Mouse (Mus musculus) limb, embryonic 11.5 days (tissue): ENCODE measurements around the gene Cradd. TPM values are rescaled to one million over a fixed set of nuclear protein-coding genes. Genes with fewer than 3 reads are reported as not detected.

Source experiments
- ATAC-seq: fragments of 200-750 bp; cut with Nextera tagmentation; 2 replicates; pipeline ENCODE4 v1.8.0; 2017; ENCODE audit warnings: low read depth; ENCODE audit not compliant: insufficient number of reproducible peaks, low FRiP score, low TSS enrichment
- DNase-seq: peaks from one replicate; pipeline ENCODE4 v3.0.0-alpha.2; 2015; ENCODE audit warnings: low spot score
- H3K27ac ChIP-seq: fragments of 300-500 bp; sonication (generic); replicated peaks from 2 replicates; pipeline ENCODE4 v1.5.1; 2014; ENCODE audit warnings: low read depth, mild to moderate bottlenecking, low read length
- H3K27me3 ChIP-seq: fragments of 300-500 bp; sonication (generic); 2 replicates; pipeline ENCODE4 v1.6.1; 2014; ENCODE audit warnings: mild to moderate bottlenecking, low read length, mixed read lengths; ENCODE audit not compliant: control insufficient read depth, insufficient read depth
- H3K36me3 ChIP-seq: fragments of 300-500 bp; sonication (generic); 2 replicates; pipeline ENCODE4 v1.6.1; 2014; ENCODE audit warnings: mild to moderate bottlenecking, low read length, moderate library complexity, mixed read lengths; ENCODE audit not compliant: control insufficient read depth, insufficient read depth
- H3K4me1 ChIP-seq: fragments of 300-500 bp; sonication (generic); 2 replicates; pipeline ENCODE4 v1.6.1; 2014; ENCODE audit warnings: low read length, mixed read lengths; ENCODE audit not compliant: control insufficient read depth, insufficient read depth
- H3K4me2 ChIP-seq: fragments of 300-500 bp; sonication (generic); 2 replicates; pipeline ENCODE4 v1.6.1; 2014; ENCODE audit warnings: low read depth, mild to moderate bottlenecking, moderate library complexity; ENCODE audit not compliant: severe bottlenecking
- H3K4me3 ChIP-seq: fragments of 300-500 bp; sonication (generic); 2 replicates; pipeline ENCODE4 v1.5.1; 2014; ENCODE audit warnings: low read depth, low read length
- H3K9ac ChIP-seq: fragments of 300-500 bp; sonication (generic); 2 replicates; pipeline ENCODE4 v1.6.1; 2014; ENCODE audit warnings: mild to moderate bottlenecking, low read length
- H3K9me3 ChIP-seq: fragments of 300-500 bp; sonication (generic); 2 replicates; pipeline ENCODE4 v1.6.1; 2016; ENCODE audit warnings: low read length; ENCODE audit not compliant: control insufficient read depth
- whole genome bisulfite sequencing: fragments of 180-500 bp; shearing (Covaris S2); extraction: QIAGEN DNeasy Blood & Tissue Kit; methylation state at CpG from one replicate; pipeline ENCODE4 v1.1.7; 2014; 5-methylcytosine and 5-hydroxymethylcytosine counted together
- polyA plus RNA-seq: library from polyadenylated mRNA; unstranded; fragments of >200 nt; fragmentation: Nextera tagmentation; extraction: Ambion mirVana; gene quantifications from 2 replicates; pipeline ENCODE4 v1.2.1, GENCODE M21; 2014

Cradd gene
- polyA plus RNA-seq, 1 experiment from 2014 or later: 13.4 TPM

GRCm38 (mm10) chr10:95324278-95324631 is 322 bp upstream of the Cradd start:
- 52% methylated on average over 1 of the region's 1 CpGs for WGBS

GRCm38 (mm10) chr10:95322076-95323070 is 1.6 kb downstream of the Cradd start:
- H3K9me3 ChIP-seq: no peaks in the 10 kb centered on the region
- peak overlapping the region; percentile 72; the same call in 1 of the 2 replicates for H3K9ac ChIP-seq
- DNase-seq (no peak), ATAC-seq (no peak)
- WGBS: 59% methylated on average over 20 of the region's 20 CpGs
- no peak overlapping the region for H3K27ac ChIP-seq
- H3K27me3 ChIP-seq: no peaks in the 10 kb centered on the region
- H3K4me3 ChIP-seq: peak overlapping the region; percentile 55; the same call in 1 of the 2 replicates
- H3K4me2 ChIP-seq: peak overlapping the region; percentile 61
- no peaks in the 10 kb centered on the region for H3K4me1 ChIP-seq
- H3K36me3 ChIP-seq: no peaks in the 10 kb centered on the region

More at GRCm38 (mm10) chr10:95324278-95324631, 322 bp upstream of the Cradd start:
- Histone ChIP-seq H3K27ac (no peak overlapping the region), H3K9ac (no peak overlapping the region), H3K4me1 (no peaks in the 10 kb centered on the region), H3K9me3 (no peaks in the 10 kb centered on the region), H3K27me3 (no peaks in the 10 kb centered on the region), H3K4me3 (no peak overlapping the region), H3K36me3 (no peaks in the 10 kb centered on the region), H3K4me2 (no peak overlapping the region)
- peak; percentile 22; the same call in 1 of the 2 replicates for ATAC-seq
- no peak for DNase-seq

- no peaks in the 10 kb centered on the region for H3K9me3 ChIP-seq
- H3K9ac ChIP-seq: no peak overlapping the region
- 90% methylated on average over 13 of the region's 13 CpGs for WGBS
- no peak for DNase-seq
- no peaks in the 10 kb centered on the region for H3K27me3 ChIP-seq
- H3K36me3 ChIP-seq: no peaks in the 10 kb centered on the region
- no peak overlapping the region for H3K4me2 ChIP-seq
- no peak overlapping the region for H3K27ac ChIP-seq
- H3K4me1 ChIP-seq: peaks cover 2% of the 10 kb centered on the region; the same call in 1 of the 2 replicates
- ATAC-seq: no peak
- no peak overlapping the region for H3K4me3 ChIP-seq
These were observed 4.9 kb downstream of the Cradd start for GRCm38 (mm10) chr10:95319001-95319400.

- peaks cover 8% of the 10 kb centered on the region; the same call in 1 of the 2 replicates for H3K4me1 ChIP-seq
- H3K9me3 ChIP-seq: no peaks in the 10 kb centered on the region
- no peak overlapping the region for H3K27ac ChIP-seq
- no peak overlapping the region for H3K9ac ChIP-seq
- no peak for DNase-seq
- no peaks in the 10 kb centered on the region for H3K36me3 ChIP-seq
- H3K4me2 ChIP-seq: no peak overlapping the region
- ATAC-seq: no peak
- no peaks in the 10 kb centered on the region for H3K27me3 ChIP-seq
- H3K4me3 ChIP-seq: no peak overlapping the region
- 90% methylated on average over 7 of the region's 7 CpGs for WGBS
These were observed 5.6 kb downstream of the Cradd start for GRCm38 (mm10) chr10:95318392-95318708.

GRCm38 (mm10) chr10:95317581-95318391 is 6.1 kb downstream of the Cradd start:
- H3K27ac ChIP-seq: no peak overlapping the region
- 87% methylated on average over 21 of the region's 21 CpGs for WGBS

GRCm38 (mm10) chr10:95317091-95317490 is 6.8 kb downstream of the Cradd start:
- DNase-seq (no peak), ATAC-seq (no peak)
- Histone ChIP-seq H3K4me3 (no peak overlapping the region), H3K4me2 (no peak overlapping the region), H3K9me3 (no peaks in the 10 kb centered on the region), H3K27ac (no peak overlapping the region), H3K4me1 (peaks cover 8% of the 10 kb centered on the region; the same call in 1 of the 2 replicates), H3K9ac (no peak overlapping the region), H3K36me3 (no peaks in the 10 kb centered on the region), H3K27me3 (no peaks in the 10 kb centered on the region)
- WGBS: 79% methylated on average over 14 of the region's 14 CpGs

More at GRCm38 (mm10) chr10:95317581-95318391, 6.1 kb downstream of the Cradd start:
- Histone ChIP-seq H3K4me1 (peaks cover 8% of the 10 kb centered on the region; the same call in 1 of the 2 replicates), H3K9me3 (no peaks in the 10 kb centered on the region), H3K36me3 (no peaks in the 10 kb centered on the region), H3K4me2 (no peak overlapping the region), H3K9ac (no peak overlapping the region), H3K4me3 (no peak overlapping the region), H3K27me3 (no peaks in the 10 kb centered on the region)
- no peak for ATAC-seq
- no peak for DNase-seq

GRCm38 (mm10) chr10:95316675-95317074 is 7.3 kb downstream of the Cradd start:
- 67% methylated on average over 9 of the region's 9 CpGs for WGBS
- H3K4me1 ChIP-seq: peaks cover 8% of the 10 kb centered on the region; the same call in 1 of the 2 replicates
- no peaks in the 10 kb centered on the region for H3K36me3 ChIP-seq
- H3K9me3 ChIP-seq: no peaks in the 10 kb centered on the region
- no peak overlapping the region for H3K9ac ChIP-seq
- ATAC-seq: no peak
- DNase-seq: no peak
- H3K4me2 ChIP-seq: no peak overlapping the region
- no peak overlapping the region for H3K27ac ChIP-seq
- H3K27me3 ChIP-seq: no peaks in the 10 kb centered on the region
- no peak overlapping the region for H3K4me3 ChIP-seq

- Histone ChIP-seq H3K4me3 (no peak overlapping the region), H3K4me1 (peaks cover 8% of the 10 kb centered on the region; the same call in 1 of the 2 replicates), H3K27me3 (no peaks in the 10 kb centered on the region), H3K4me2 (no peak overlapping the region), H3K36me3 (no peaks in the 10 kb centered on the region), H3K9ac (no peak overlapping the region), H3K27ac (no peak overlapping the region), H3K9me3 (no peaks in the 10 kb centered on the region)
- ATAC-seq: no peak; the same call in 1 of the 2 replicates
- DNase-seq: no peak
- 42% methylated on average over 19 of the region's 19 CpGs for WGBS
These were observed 8.0 kb downstream of the Cradd start for GRCm38 (mm10) chr10:95315801-95316474.
